Mouse (Mus musculus) bone marrow, adult 2 months (tissue): Measurements from ENCODE around the gene Nubp1. TPM values are rescaled to one million over a fixed set of nuclear protein-coding genes. Genes with fewer than 3 reads are reported as not detected.
A peak's percentile ranks its signal among the peaks of the same experiment; 100 is the strongest.

ENCODE experiments used
- H3K27ac ChIP-seq: fragments of 200-500 bp; 2 replicates; pipeline ENCODE4 v1.5.1; 2012; ENCODE audit warnings: low read depth, mild to moderate bottlenecking, control low read depth, inconsistent platforms, low read length; ENCODE audit not compliant: control insufficient read depth, poor library complexity, insufficient read depth
- H3K4me1 ChIP-seq: fragments of 200-500 bp; 2 replicates; pipeline ENCODE4 v1.6.1; 2011; ENCODE audit warnings: low read length; ENCODE audit not compliant: control insufficient read depth, insufficient read depth
- H3K4me3 ChIP-seq: fragments of 200-500 bp; replicated peaks from 2 replicates; pipeline ENCODE3; 2011; ENCODE audit warnings: mild to moderate bottlenecking, low read depth, low read length, control low read depth; ENCODE audit not compliant: control insufficient read depth
- CTCF ChIP-seq: fragments of 200-500 bp; IDR thresholded peaks from 2 replicates; pipeline ENCODE4 v1.5.1; 2011; ENCODE audit warnings: low read length, control low read depth; ENCODE audit not compliant: control insufficient read depth, insufficient read depth
- POLR2A ChIP-seq: fragments of 200-500 bp; IDR thresholded peaks from 2 replicates; pipeline ENCODE4 v1.6.1; 2011; ENCODE audit warnings: low read depth, mild to moderate bottlenecking, control low read depth, low read length, borderline replicate concordance; ENCODE audit not compliant: control insufficient read depth
- WGBS: fragments of 180-500 bp; shearing (Covaris S2); methylation state at CpG from one replicate; pipeline ENCODE4 v1.1.7; 2018; 5-methylcytosine and 5-hydroxymethylcytosine counted together
- polyA plus RNA-seq: library from polyadenylated mRNA; stranded (reverse); fragments of >200 nt; gene quantifications from 2 replicates; pipeline ENCODE4 v1.2.4, GENCODE M21; 2011; ENCODE audit warnings: low replicate concordance; ENCODE audit not compliant: missing spikeins, insufficient read depth, insufficient read length

The Nubp1 gene
- polyA plus RNA-seq, 1 experiment: 21.4 TPM

- WGBS: 37% methylated on average over 37 of the region's 37 CpGs
- TF ChIP-seq CTCF: peak; percentile 59
- no peak for TF ChIP-seq POLR2A
- H3K4me3 ChIP-seq: no peak within 1 kb of the TSS
- no peak within 1 kb of the TSS; the same call in 1 of the 2 replicates for H3K27ac ChIP-seq
- H3K4me1 ChIP-seq: no peaks in the 10 kb centered on the region
Observed at GRCm38 (mm10) chr16:10394699-10395540, 16.8 kb upstream of the Nubp1 start, which contains the start of gene Tekt5. TSS of gene Tekt5 (minus strand) at chr16:10395490.

GRCm38 (mm10) chr16:10398755-10399154, 13.0 kb upstream of the Nubp1 start:
- Histone ChIP-seq H3K27ac (no peak overlapping the region), H3K4me3 (no peak overlapping the region), H3K4me1 (no peaks in the 10 kb centered on the region)
- TF ChIP-seq CTCF (no peak), POLR2A (no peak)
- 72% methylated on average over 5 of the region's 5 CpGs for WGBS

GRCm38 (mm10) chr16:10399160-10399559, 12.6 kb upstream of the Nubp1 start:
- no peak for TF ChIP-seq POLR2A
- peak; percentile 88 for TF ChIP-seq CTCF
- WGBS: 29% methylated on average over 7 of the region's 7 CpGs
- no peaks in the 10 kb centered on the region for H3K4me1 ChIP-seq
- no peak overlapping the region for H3K27ac ChIP-seq
- H3K4me3 ChIP-seq: no peak overlapping the region

GRCm38 (mm10) chr16:10415976-10416375, 4.2 kb downstream of the Nubp1 start:
- no peak overlapping the region for H3K4me3 ChIP-seq
- no peaks in the 10 kb centered on the region for H3K4me1 ChIP-seq
- whole genome bisulfite sequencing: 60% methylated on average over 6 of the region's 6 CpGs
- H3K27ac ChIP-seq: no peak overlapping the region
- no peak for TF ChIP-seq POLR2A
- peak; percentile 79 for TF ChIP-seq CTCF

- no peak overlapping the region for H3K27ac ChIP-seq
- H3K4me3 ChIP-seq: no peak overlapping the region
- H3K4me1 ChIP-seq: no peaks in the 10 kb centered on the region
- no peak for TF ChIP-seq POLR2A
- TF ChIP-seq CTCF: peak; percentile 35
- WGBS: 93% methylated on average over 4 of the region's 4 CpGs
Observed at GRCm38 (mm10) chr16:10416866-10417265, 5.1 kb downstream of the Nubp1 start.

GRCm38 (mm10) chr16:10417723-10418259, 6.0 kb downstream of the Nubp1 start:
- no peak overlapping the region for H3K4me3 ChIP-seq
- H3K4me1 ChIP-seq: no peaks in the 10 kb centered on the region
- H3K27ac ChIP-seq: peak overlapping the region; percentile 25; the same call in 1 of the 2 replicates
- TF ChIP-seq CTCF: no peak
- no peak for TF ChIP-seq POLR2A
- WGBS: 79% methylated on average over 9 of the region's 9 CpGs

- WGBS: 89% methylated on average over 9 of the region's 9 CpGs
- H3K27ac ChIP-seq: no peak overlapping the region
- TF ChIP-seq CTCF (no peak), POLR2A (no peak)
Observed at GRCm38 (mm10) chr16:10420447-10421054, 8.8 kb downstream of the Nubp1 start.

GRCm38 (mm10) chr16:10431911-10432310, 20.2 kb downstream of the Nubp1 start:
- 63% methylated on average over 1 of the region's 1 CpGs for WGBS
- peaks cover 2% of the 10 kb centered on the region; the same call in 1 of the 2 replicates for H3K4me1 ChIP-seq

More at GRCm38 (mm10) chr16:10420447-10421054, 8.8 kb downstream of the Nubp1 start:
- H3K4me1 ChIP-seq: no peaks in the 10 kb centered on the region
- H3K4me3 ChIP-seq: no peak overlapping the region

More at GRCm38 (mm10) chr16:10431911-10432310, 20.2 kb downstream of the Nubp1 start:
- TF ChIP-seq CTCF: no peak
- TF ChIP-seq POLR2A: no peak
- H3K4me3 ChIP-seq: no peak overlapping the region
- no peak overlapping the region for H3K27ac ChIP-seq
